Mouse (Mus musculus) heart, postnatal 25 days (tissue): Measurements from ENCODE around the gene Fgf9. TPM values are rescaled to one million over a fixed set of nuclear protein-coding genes. Genes with fewer than 3 reads are reported as not detected.

Experiments
- DNase-seq: peaks from one replicate; pipeline ENCODE4 v3.0.0; 2022; ENCODE audit warnings: low spot score
- intact Hi-C: fragments of 180-260 bp; cut with DNase I; formaldehyde crosslinking; loops from one replicate; pipeline ENCODE4 v1.15.1; 2025
- total RNA-seq, 2 experiments: library from RNA; stranded (reverse); gene quantifications; 2 replicates each; pipeline ENCODE4 v1.2.3; 2021

The Fgf9 gene
- total RNA-seq, result 1 to 10 TPM; 7.3 to 7.5 TPM

DNA sequence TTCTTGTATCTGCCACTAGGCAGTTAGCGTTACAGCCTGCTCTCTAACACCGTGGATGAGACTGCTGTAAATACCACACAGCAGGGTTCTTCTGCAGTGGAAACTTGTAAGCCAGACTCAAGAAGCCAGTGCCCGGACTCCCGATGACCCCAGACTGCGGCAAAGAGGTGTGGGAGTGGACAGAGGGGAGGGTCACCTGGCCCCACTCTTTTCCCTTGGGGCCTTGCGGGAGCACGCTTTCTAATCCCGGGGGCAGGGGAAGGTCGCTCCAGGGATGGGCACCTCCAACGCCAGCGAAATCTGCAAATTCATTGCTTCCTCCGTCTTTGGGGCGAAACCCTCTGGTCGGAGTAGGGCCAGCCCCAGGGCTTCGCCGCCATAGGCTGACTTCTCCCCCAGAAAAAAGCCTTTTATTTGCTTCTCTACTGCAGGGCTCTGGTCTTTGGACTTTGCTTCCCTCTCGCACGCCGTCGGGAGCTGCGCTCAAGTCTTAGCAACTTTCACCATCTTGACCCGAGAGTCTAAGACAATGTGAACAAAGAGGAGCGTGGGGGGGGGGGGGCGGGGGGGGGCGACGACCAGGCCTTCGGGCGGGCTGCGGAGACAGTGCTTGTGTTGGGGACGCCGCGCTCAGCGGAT, at the start of gene Fgf9:
TSS of gene Fgf9 (plus strand) at position 67 of the 639 bp plus-strand sequence.
- intact Hi-C loops, result loop anchor here (10.0 kb wide), 2 partner anchors 214 to 714 kb away; no protein-coding TSS in a partner anchor
- DNase-seq, result no peak

DNA sequence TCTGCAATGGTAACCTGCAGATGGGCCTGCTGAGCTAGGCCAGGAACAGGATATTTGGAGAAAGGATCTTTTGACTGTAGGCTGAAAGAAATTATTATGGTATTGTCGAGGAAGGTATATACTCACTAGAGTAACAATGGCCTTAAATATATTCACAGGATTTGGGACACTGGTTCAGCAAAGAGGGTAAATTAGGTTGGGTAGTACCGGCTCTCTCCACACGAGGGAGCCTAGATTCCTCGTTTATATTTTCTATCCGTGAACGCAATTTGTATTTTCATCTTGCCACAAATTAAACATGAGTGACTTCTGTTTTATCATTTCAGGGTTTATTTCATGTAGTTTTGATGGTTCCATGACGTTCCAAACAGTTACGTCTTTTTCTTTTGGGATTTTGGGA, 35.8 kb upstream of the Fgf9 start:
- intact Hi-C loops, result loop anchor here (1.0 to 10.0 kb wide), 5 partner anchors 343 to 1080 kb away; no protein-coding TSS in a partner anchor
- DNase-seq, result no peak

DNA sequence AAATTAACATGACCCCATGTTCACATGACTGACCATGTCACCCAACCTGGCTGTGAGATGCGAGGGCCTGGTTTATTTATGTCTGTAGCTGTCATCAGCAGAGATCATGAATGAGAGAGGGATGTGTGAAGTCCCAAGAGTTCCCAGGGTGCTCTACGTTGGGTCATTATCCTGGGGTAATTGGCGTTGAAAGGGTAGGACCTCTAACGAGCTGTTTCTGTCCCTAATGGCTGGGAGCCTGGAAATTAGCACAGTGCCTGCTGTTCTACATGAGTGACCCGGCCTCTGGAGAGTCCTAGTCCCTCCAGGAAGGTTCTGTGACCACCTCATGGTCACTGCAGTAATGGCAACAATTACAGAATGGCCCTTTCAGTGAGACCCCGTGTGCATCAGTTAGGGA, 34.2 kb upstream of the Fgf9 start:
- no peak for DNase-seq
- intact Hi-C loops, result loop anchor here (10.0 kb wide), 1 partner anchor 569 kb away; no protein-coding TSS in a partner anchor

DNA sequence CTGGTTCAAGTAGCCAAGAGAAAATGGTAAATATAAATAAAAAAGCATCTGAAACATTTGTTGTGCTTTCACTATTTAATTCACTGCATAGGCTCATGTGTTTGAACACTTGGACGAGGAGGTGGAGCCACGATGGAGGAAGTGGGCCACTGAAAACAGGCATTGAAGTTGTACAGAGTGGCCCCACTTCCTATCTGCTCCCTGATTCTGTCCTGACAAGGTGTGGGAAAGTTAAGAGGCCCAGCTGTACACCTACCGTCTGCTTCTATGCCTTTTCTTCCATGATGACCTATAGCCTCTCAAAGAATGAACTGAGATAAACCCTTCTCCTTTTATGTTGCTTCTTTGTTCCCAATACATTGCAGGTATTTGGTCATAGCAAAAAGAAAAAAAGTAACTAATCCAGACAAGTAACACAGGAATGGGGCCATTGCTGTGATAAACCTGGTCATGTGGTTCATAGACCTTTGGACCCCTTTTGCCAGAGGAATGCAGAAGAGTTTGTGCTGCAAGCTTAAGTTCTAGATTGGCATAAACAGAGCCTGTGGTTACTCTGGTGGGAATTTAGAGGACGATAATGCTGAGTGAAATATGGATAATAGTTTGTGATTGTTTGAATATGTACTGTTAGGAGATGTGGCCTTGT, 23.6 kb upstream of the Fgf9 start:
- no peak for DNase-seq
- intact Hi-C loops, result no loop called here

DNA sequence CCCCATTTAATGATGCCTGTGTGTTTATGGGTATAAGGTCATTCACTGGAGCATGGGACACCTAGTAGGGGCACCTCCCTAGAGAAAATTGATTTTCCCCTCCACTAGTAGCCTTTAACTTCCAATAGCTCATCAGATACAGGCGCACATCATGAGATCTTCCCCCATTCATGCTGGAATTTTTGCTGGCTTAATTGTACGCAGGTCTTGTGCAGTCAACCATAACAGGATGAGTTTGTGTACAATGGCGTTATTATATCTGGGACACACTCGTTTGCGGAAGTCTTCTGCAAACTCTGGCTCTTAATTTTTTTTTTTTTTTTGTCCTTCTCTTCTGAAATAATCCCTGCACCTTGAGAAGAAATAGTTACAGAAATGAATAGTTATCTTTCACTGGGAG, 19.7 kb upstream of the Fgf9 start:
- no peak for DNase-seq
- intact Hi-C loops, result no loop called here

DNA sequence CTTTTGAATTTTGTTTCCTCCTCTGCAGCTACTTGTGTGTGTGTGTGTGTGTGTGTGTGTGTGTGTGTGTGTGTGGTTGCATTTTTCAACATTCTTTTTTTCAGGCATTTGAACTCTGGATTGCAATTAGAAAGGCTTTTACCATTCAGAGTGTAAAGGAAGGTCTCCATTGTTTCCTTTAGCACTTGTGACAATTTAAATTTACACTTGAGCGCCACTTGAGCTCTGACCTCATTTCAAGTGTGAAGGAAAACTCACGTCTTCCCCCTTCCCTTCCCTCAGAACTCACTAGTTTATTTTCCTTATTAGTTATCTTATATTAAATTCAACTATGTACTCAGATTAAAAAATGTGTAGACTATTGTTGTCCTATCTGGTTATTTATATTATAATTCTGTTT, 2.8 kb upstream of the Fgf9 start:
- intact Hi-C loops, result no loop called here
- DNase-seq, result no peak

DNA sequence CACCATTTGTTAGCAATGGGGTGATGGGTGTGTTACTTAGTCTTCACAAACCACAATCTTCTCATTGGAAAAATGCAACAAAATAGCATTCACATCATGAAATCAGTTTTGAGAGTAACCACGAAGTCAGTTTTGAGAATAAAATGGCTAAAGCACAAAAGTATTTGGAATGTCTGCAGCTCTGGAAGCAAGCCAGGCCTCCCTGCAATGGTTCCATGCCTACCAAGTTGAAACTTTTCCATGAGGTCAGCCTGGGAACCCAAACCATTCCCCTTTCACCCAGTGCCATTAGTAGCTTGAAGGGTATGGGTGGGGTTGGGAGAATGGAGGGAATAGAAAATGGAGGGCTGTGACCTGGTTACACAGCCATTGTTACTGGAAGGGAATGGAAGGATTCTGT, 1.7 kb upstream of the Fgf9 start:
- intact Hi-C loops, result no loop called here
- no peak for DNase-seq

DNA sequence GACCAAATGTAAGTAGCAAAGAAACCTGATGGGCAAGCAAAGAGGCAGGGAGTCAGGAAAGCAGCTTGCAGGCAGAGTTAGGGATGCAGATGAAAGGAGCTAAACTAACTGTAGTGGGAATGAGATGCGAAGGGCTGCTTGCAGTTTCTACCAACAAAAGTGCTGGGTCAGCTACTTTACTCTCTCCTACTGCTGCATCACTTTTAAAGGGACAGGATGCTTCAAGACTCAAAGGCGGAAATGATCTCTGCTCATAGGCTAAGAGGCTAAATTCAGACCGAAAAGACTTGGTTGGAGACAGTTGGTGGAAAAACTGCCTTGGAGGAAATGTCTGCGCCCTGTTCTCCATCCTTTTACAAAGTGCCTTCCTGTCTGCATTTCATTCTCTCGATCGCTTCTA, 420 bp upstream of the Fgf9 start:
- intact Hi-C loops, result loop anchor here (10.0 kb wide), 2 partner anchors 215 to 715 kb away; no protein-coding TSS in a partner anchor
- no peak for DNase-seq

DNA sequence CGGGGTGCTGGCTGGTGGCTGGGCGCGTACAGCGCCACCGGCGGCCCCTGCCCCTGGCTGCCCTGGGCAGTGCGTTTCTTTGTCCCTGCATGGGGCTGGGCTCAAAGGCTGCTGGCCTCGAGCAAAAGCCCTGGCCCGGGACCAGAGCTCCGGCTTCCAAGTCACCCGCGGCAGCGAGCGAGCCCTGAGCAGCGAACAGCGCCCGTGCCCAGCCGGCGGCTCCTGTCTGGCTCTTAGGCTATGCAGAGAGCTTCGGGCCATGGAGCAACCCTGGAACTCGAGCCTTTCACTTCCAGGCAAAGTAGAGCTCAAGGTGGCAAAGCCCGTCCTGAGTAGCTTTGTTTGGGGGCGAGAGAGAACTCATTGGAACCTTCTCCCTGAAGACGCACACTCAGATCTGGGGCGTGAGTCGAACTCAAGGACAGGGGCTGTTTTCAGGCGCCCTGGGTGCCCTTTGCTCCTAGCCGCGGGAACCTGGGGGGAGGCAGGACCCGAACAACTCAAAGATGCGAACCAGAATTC, 834 bp downstream of the Fgf9 start:
- peak; percentile 21 for DNase-seq
- intact Hi-C loops, result loop anchor here (10.0 kb wide), 2 partner anchors 214 to 714 kb away; no protein-coding TSS in a partner anchor

DNA sequence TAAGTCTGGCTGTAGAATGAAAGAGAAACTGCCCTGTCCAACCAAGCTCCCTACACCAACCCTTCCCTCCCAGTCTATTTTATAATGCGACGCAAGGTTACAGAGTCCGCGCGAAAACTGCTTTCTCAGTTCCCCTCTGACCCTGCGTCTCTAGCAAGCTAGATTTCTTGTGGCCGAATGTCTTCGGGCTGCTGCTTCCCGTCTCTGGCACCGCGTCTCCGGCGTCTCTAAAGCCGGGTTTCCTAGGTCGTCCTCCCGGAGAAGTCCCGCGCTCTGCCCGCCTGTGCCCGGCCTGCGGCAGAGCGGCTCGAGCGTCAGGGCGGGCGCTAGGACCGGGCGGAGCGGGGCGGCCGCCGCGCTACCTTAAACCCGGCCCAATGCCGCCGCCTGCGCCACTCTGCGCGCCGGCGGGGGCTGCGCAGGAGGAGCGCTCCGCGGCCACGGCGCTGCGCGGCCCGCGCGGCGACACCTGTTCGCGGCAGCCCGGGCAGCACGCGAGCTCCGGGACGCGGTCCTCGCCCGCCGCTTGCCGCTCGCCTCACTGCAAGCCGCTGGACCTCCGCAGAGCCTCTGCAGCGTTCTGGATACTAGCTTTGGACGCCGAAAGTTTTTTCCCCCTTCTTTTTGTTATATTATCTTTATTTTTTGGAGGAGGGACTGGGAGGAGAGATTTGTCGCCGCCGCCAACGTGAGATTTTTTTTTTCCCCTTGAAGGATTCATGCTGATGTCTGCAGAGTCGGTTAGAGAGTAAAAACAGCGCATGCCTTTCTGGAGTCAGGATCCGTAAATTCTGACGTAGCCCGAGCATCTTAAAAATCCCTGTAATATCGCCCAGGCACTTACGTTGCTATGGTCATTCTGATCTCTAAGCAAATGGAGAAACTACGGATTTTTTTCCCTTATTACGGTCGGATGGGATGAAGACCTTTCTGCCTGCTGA, 1.8 kb downstream of the Fgf9 start:
- peak; percentile 30 for DNase-seq
- intact Hi-C loops, result loop anchor here (10.0 kb wide), 2 partner anchors 213 to 713 kb away; no protein-coding TSS in a partner anchor

DNA sequence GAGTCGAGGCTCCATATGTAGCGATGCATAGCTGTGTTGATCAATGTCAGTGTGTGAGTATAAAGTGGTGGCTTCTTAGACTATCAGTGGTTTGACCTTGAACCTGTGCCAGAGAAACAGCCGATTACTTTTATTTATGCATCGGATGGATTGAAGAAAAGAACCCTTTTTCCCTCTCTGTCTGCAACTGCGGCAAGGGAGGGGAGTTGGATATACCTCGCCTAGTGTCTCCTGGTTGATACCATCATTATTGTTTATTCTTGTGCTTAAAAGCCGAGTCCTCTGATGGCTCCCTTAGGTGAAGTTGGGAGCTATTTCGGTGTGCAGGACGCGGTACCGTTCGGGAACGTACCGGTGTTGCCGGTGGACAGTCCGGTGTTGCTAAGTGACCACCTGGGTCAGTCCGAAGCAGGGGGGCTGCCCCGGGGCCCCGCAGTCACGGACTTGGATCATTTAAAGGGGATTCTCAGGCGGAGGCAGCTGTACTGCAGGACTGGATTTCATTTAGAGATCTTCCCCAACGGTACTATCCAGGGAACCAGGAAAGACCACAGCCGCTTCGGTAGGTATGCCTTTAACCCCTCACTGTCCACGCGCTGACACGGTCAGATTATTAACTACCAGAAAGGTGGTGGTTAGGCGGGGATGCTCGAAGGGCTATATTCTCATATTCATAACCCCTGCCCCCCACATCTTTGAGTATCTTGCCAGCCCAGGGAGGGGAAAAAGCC, 2.6 kb downstream of the Fgf9 start:
- DNase-seq, result no peak
- intact Hi-C loops, result loop anchor here (10.0 kb wide), 2 partner anchors 212 to 712 kb away; no protein-coding TSS in a partner anchor

DNA sequence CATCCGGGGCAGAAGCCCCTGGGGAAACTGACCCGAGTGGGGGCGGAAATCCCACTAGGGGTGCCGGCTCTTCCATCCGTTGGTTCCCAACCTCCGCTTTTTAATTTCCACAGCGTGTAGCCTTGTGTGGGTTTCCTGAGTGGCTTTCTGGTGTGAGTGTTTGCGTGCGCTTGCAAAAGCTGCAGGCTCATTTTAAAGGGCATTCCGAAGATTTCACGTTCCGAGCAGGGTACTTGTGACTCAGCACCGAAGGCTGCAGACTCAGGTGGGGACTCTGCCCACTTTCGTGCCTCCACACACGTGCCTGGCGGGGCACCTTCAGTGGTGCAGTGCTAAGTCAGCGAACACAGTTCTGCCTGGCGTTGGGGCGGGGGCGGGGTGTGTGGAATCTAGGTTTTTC, 3.6 kb downstream of the Fgf9 start:
- intact Hi-C loops, result loop anchor here (10.0 kb wide), 2 partner anchors 211 to 711 kb away; no protein-coding TSS in a partner anchor
- no peak for DNase-seq

DNA sequence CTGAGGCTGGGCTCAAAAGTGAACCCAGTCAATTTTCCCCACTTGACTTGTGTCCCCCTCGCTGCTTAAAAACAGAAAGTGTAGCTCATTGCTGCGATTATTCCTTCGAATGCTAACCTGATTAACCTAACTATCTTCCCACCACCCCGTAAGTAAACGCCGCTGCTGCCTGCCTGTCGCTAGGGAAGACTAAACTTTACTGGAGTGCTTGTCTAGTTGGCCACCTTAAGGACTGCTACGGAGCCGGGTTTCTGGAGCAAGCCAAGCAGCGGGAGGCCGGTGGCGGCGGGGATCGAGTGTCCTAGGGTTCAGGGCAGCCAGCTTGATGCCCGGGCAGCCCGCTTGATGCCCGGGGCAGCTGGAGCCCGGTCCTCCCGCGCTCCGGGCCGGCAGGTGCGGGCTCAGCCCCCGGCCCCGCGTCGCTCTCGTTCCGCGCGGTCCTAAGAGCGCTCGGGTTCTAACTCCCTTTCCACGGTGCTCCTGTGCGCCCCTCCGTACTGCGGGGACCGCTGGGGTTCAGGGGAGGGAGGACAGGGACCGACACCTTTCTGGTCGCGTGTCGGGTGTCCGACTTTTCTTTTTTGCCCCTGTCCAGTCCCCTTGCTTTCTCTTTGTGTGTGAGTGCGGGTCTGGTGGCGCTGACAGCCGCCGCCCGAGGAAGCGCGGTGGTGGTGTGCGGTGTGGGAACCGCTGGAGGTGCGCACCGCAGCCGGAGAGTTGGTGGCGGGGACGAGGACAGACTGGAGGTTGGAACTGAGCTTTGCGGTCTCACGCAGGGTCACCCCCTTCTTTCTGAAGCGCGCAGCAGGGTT, 4.5 kb downstream of the Fgf9 start:
- DNase-seq, result no peak
- intact Hi-C loops, result loop anchor here (10.0 kb wide), 2 partner anchors 210 to 710 kb away; no protein-coding TSS in a partner anchor

DNA sequence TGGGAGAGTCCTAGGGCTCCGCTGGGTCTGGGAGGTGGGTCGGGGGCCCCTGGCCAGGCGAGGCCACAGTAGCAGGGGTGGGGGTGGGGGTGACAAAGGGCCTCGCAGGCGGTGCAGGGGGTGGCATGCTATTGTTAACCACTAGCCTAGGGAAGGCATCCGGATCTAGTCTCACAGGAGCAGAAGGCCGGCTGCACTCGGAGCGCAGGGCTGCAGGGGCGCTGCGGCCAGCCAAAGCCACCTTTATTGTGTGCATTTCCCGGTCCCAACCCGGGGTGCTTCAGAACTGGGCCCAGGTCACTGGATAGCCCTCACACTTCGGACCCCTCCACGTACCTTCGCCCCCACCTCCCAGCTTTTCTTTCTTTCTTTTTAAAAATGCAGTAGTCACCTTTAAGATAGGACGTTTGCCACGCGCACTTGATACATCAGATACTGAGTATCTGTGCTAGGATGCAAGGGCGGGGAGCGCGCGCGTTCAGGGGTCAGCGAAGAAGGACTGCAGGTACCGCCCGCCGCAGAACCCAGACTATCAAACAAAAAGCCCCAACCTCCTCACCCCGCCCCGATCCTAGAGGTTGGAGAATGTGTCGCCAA, 5.2 kb downstream of the Fgf9 start:
- no peak for DNase-seq
- intact Hi-C loops, result loop anchor here (10.0 kb wide), 2 partner anchors 209 to 709 kb away; no protein-coding TSS in a partner anchor

DNA sequence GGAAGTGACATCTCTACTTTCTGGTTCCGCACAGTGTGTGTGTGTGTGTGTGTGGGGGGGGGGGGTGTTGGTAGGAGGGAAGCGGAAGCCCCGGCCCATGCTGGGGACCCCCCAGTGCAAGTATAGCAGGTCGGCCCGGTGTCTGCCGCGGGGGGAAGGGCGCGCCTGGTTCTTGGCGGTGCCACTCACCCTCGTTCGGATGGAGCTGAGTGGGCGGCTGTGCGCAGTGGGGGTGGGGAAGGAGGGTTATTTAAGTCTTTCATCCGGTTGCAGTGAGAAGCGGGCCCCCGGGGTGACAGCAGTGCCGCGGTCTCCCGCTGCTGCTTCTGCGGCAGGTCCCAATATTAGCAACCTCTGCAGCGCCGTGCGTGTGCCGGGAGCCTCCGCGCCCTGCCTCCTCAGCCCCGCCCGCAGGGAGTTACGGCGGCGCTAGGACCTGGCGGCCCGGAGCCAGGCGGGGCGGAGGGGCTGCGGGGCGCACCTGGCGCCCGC, 5.7 kb downstream of the Fgf9 start:
- intact Hi-C loops, result loop anchor here (10.0 kb wide), 2 partner anchors 209 to 709 kb away; no protein-coding TSS in a partner anchor
- no peak for DNase-seq

DNA sequence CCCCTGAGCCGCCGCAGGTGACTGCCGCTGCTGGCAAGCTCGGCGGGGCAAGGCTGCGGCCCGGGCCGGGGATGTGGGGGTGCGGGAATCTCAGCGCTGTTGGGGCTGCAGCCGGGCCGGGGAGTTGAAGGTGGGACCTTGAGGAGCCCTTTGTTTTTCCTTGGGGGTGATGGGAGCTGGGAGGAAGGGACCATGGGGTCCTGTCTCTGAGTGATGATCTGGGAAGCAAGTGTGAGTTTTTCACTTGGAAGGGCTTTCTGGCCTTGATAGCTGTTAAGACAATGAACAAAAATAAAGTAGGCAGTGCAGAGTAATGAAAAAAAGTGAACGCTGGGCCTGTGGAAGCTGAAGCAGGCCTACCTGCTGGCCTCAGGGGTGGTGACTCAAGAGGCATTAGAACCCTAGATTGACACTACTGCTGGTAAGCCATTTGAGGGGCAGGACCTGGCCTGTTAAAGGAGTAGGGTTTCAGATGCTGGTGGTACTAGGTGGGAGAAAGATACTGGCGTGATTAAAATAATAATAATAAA, 6.4 kb downstream of the Fgf9 start:
- DNase-seq, result no peak
- intact Hi-C loops, result loop anchor here (10.0 kb wide), 2 partner anchors 208 to 708 kb away; no protein-coding TSS in a partner anchor

DNA sequence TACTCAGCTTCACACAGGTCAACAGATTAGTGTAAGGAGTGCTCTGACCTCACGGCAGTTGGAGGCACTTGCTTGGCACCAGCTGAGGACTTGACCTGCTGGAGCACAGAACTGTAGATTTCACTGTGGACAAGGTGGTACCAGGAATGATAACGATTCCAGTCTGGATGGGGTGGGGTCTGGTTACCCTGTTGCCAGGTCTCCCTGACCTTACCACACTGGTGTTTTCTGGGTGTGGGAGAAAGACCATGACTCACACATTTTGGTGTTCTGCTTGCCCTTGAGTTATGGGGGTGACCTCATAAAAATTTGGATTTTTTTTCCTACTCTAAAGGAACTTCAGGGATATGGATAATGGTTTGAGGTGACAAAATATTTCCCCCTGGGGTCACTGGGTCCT, 9.1 kb downstream of the Fgf9 start:
- intact Hi-C loops, result loop anchor here (10.0 kb wide), 2 partner anchors 205 to 705 kb away; no protein-coding TSS in a partner anchor
- no peak for DNase-seq
